Mouse (Mus musculus): Measurements from ENCODE around the gene Abhd6. TPM values are rescaled to one million over a fixed set of nuclear protein-coding genes. Genes with fewer than 3 reads are reported as not detected.
A peak's percentile ranks its signal among the peaks of the same experiment; 100 is the strongest.

The Abhd6 gene
- total RNA-seq, 1 experiment, result 11.7 TPM

- no peaks in the 10 kb centered on the region for H3K36me3 ChIP-seq (ENCODE audit: control insufficient read depth, insufficient read depth, low read length, poor library complexity, severe bottlenecking)
- in situ Hi-C loops (cut with MboI; ENCODE audit: low sequenced_read_pairs in 2 of 2, unreplicated experiment in 2 of 2), result loop anchor here (10.0 to 25.0 kb wide), 2 partner anchors 217 to 239 kb away; partner anchors contain the start of gene Fam107a (in 1 of the 2)
- peak within 1 kb of the TSS; percentile 82 for H3K9ac ChIP-seq (ENCODE audit: insufficient read depth, low read depth, low read length, poor library complexity, severe bottlenecking)
- H3K9me3 ChIP-seq (ENCODE audit: control insufficient read depth, insufficient read depth, low read depth, low read length), result no peaks in the 10 kb centered on the region
- no peak for TF ChIP-seq MAFK (IDR thresholded peaks at IDR 0.05; ENCODE audit: insufficient read depth, low read depth, low read length)
- peak; percentile 50; the same call in 1 of the 2 replicates for TF ChIP-seq HCFC1 (IDR thresholded peaks at IDR 0.05; ENCODE audit: borderline replicate concordance, insufficient read depth, low read length)
- H3K4me1 ChIP-seq (ENCODE audit: control insufficient read depth in 2 of 2, insufficient read depth in 2 of 2, low read length in 2 of 2, poor library complexity in 1 of 2), result no peaks in the 10 kb centered on the region
- no peak within 1 kb of the TSS for H3K27ac ChIP-seq (ENCODE audit: insufficient read depth, low read depth, low read length, poor library complexity, severe bottlenecking)
- H3K4me3 ChIP-seq (ENCODE audit: insufficient read depth in 1 of 2, low read depth in 1 of 2, low read length in 2 of 2, poor library complexity in 1 of 2, severe bottlenecking in 1 of 2), result peak within 1 kb of the TSS; percentile 90 to 96
- peak; percentile 58 for DNase-seq (ENCODE audit: low read depth, low spot score)
Measured at GRCm38 (mm10) chr14:8097978-8098686, 95.4 kb downstream of the Abhd6 start, which contains the start of gene Pxk. Gene Pxk, plus strand, starts transcription at chr14:8098211.

- in situ Hi-C loops (cut with MboI; ENCODE audit: low sequenced_read_pairs in 2 of 2, unreplicated experiment in 2 of 2), result loop anchor here (10.0 to 25.0 kb wide), 2 partner anchors 216 to 239 kb away; partner anchors contain the start of gene Fam107a (in 1 of the 2)
- no peak for TF ChIP-seq HCFC1 (IDR thresholded peaks at IDR 0.05; ENCODE audit: borderline replicate concordance, insufficient read depth, low read length)
- TF ChIP-seq ZNF384 (IDR thresholded peaks at IDR 0.05; ENCODE audit: low read depth, low read length), result no peak
- no peak for TF ChIP-seq ZC3H11A (IDR thresholded peaks at IDR 0.05; ENCODE audit: borderline replicate concordance, low read depth, low read length)
- TF ChIP-seq CHD2 (IDR thresholded peaks at IDR 0.05; ENCODE audit: low read depth, low read length), result no peak
- no peak for TF ChIP-seq MAFK (IDR thresholded peaks at IDR 0.05; ENCODE audit: insufficient read depth, low read depth, low read length)
- H3K27ac ChIP-seq (ENCODE audit: insufficient read depth, low read depth, low read length, poor library complexity, severe bottlenecking), result no peak overlapping the region
Measured at GRCm38 (mm10) chr14:8098687-8098995, 95.9 kb downstream of the Abhd6 start.

GRCm38 (mm10) chr14:8099561-8100021 is 96.9 kb downstream of the Abhd6 start:
- no peaks in the 10 kb centered on the region for H3K4me1 ChIP-seq (ENCODE audit: control insufficient read depth in 2 of 2, insufficient read depth in 2 of 2, low read length in 2 of 2, poor library complexity in 1 of 2)
- H3K4me3 ChIP-seq (ENCODE audit: insufficient read depth in 1 of 2, low read depth in 1 of 2, low read length in 2 of 2, poor library complexity in 1 of 2, severe bottlenecking in 1 of 2), result no peak overlapping the region
- no peak for DNase-seq (ENCODE audit: low read depth, low spot score)
- TF ChIP-seq HCFC1 (IDR thresholded peaks at IDR 0.05; ENCODE audit: borderline replicate concordance, insufficient read depth, low read length) (no peak), ZNF384 (IDR thresholded peaks at IDR 0.05; ENCODE audit: low read depth, low read length) (no peak), MAFK (IDR thresholded peaks at IDR 0.05; ENCODE audit: insufficient read depth, low read depth, low read length) (no peak), ZC3H11A (IDR thresholded peaks at IDR 0.05; ENCODE audit: borderline replicate concordance, low read depth, low read length) (no peak), CHD2 (IDR thresholded peaks at IDR 0.05; ENCODE audit: low read depth, low read length) (no peak)
- no peak overlapping the region for H3K27ac ChIP-seq (ENCODE audit: insufficient read depth, low read depth, low read length, poor library complexity, severe bottlenecking)
- H3K36me3 ChIP-seq (ENCODE audit: control insufficient read depth, insufficient read depth, low read length, poor library complexity, severe bottlenecking), result no peaks in the 10 kb centered on the region
- H3K9me3 ChIP-seq (ENCODE audit: control insufficient read depth, insufficient read depth, low read depth, low read length), result no peaks in the 10 kb centered on the region
- in situ Hi-C loops (cut with MboI; ENCODE audit: low sequenced_read_pairs in 2 of 2, unreplicated experiment in 2 of 2), result loop anchor here (10.0 to 25.0 kb wide), 2 partner anchors 215 to 238 kb away; partner anchors contain the start of gene Fam107a (in 1 of the 2)
- H3K9ac ChIP-seq (ENCODE audit: insufficient read depth, low read depth, low read length, poor library complexity, severe bottlenecking), result no peak overlapping the region

More at GRCm38 (mm10) chr14:8098687-8098995, 95.9 kb downstream of the Abhd6 start:
- peak overlapping the region; percentile 90 to 96 for H3K4me3 ChIP-seq (ENCODE audit: insufficient read depth in 1 of 2, low read depth in 1 of 2, low read length in 2 of 2, poor library complexity in 1 of 2, severe bottlenecking in 1 of 2)
- DNase-seq (ENCODE audit: low read depth, low spot score), result no peak
- no peaks in the 10 kb centered on the region for H3K9me3 ChIP-seq (ENCODE audit: control insufficient read depth, insufficient read depth, low read depth, low read length)
- peak overlapping the region; percentile 82 for H3K9ac ChIP-seq (ENCODE audit: insufficient read depth, low read depth, low read length, poor library complexity, severe bottlenecking)
- H3K4me1 ChIP-seq (ENCODE audit: control insufficient read depth in 2 of 2, insufficient read depth in 2 of 2, low read length in 2 of 2, poor library complexity in 1 of 2), result no peaks in the 10 kb centered on the region
- H3K36me3 ChIP-seq (ENCODE audit: control insufficient read depth, insufficient read depth, low read length, poor library complexity, severe bottlenecking), result no peaks in the 10 kb centered on the region

GRCm38 (mm10) chr14:8101886-8102285 is 99.2 kb downstream of the Abhd6 start:
- H3K27ac ChIP-seq (ENCODE audit: insufficient read depth, low read depth, low read length, poor library complexity, severe bottlenecking), result no peak overlapping the region
- no peaks in the 10 kb centered on the region for H3K36me3 ChIP-seq (ENCODE audit: control insufficient read depth, insufficient read depth, low read length, poor library complexity, severe bottlenecking)
- no peak for DNase-seq (ENCODE audit: low read depth, low spot score)
- no peak for TF ChIP-seq CHD2 (IDR thresholded peaks at IDR 0.05; ENCODE audit: low read depth, low read length)
- TF ChIP-seq ZNF384 (IDR thresholded peaks at IDR 0.05; ENCODE audit: low read depth, low read length), result no peak
- no peak for TF ChIP-seq ZC3H11A (IDR thresholded peaks at IDR 0.05; ENCODE audit: borderline replicate concordance, low read depth, low read length)
- no peak for TF ChIP-seq MAFK (IDR thresholded peaks at IDR 0.05; ENCODE audit: insufficient read depth, low read depth, low read length)
- no peak for TF ChIP-seq HCFC1 (IDR thresholded peaks at IDR 0.05; ENCODE audit: borderline replicate concordance, insufficient read depth, low read length)
- H3K4me1 ChIP-seq (ENCODE audit: control insufficient read depth in 2 of 2, insufficient read depth in 2 of 2, low read length in 2 of 2, poor library complexity in 1 of 2), result no peaks in the 10 kb centered on the region
- H3K4me3 ChIP-seq (ENCODE audit: insufficient read depth in 1 of 2, low read depth in 1 of 2, low read length in 2 of 2, poor library complexity in 1 of 2, severe bottlenecking in 1 of 2), result no peak overlapping the region
- H3K9me3 ChIP-seq (ENCODE audit: control insufficient read depth, insufficient read depth, low read depth, low read length), result no peaks in the 10 kb centered on the region
- H3K9ac ChIP-seq (ENCODE audit: insufficient read depth, low read depth, low read length, poor library complexity, severe bottlenecking), result no peak overlapping the region
- in situ Hi-C loops (cut with MboI; ENCODE audit: low sequenced_read_pairs in 2 of 2, unreplicated experiment in 2 of 2), result no loop called here

Data from ES-E14 (cell line).